Mouse (Mus musculus): Measurements from ENCODE around the gene Nemp1.
A peak's percentile ranks its signal among the peaks of the same experiment; 100 is the strongest.
"Not testable (repeated sequence)": the region's sequence is repeated elsewhere in the genome, so short reads cannot be mapped to it uniquely, and the experiment has no call there.

The Nemp1 gene

GRCm38 (mm10) chr10:127645791-127646190 lies 20.9 kb upstream of the Nemp1 start:
- no peak for DNase-seq

GRCm38 (mm10) chr10:127652906-127653638 lies 13.6 kb upstream of the Nemp1 start:
- DNase-seq = no peak

- no peak for DNase-seq
Measured at GRCm38 (mm10) chr10:127654970-127655579, 11.6 kb upstream of the Nemp1 start.

GRCm38 (mm10) chr10:127657617-127658016 lies 9.1 kb upstream of the Nemp1 start:
- DNase-seq = not testable (repeated sequence)

GRCm38 (mm10) chr10:127658076-127658475 lies 8.6 kb upstream of the Nemp1 start:
- DNase-seq = no peak

- no peak for DNase-seq
Measured at GRCm38 (mm10) chr10:127659551-127659950, 7.2 kb upstream of the Nemp1 start.

GRCm38 (mm10) chr10:127661291-127661914 lies 5.3 kb upstream of the Nemp1 start:
- DNase-seq = no peak

GRCm38 (mm10) chr10:127661915-127662663 lies 4.6 kb upstream of the Nemp1 start:
- DNase-seq = peak; percentile 78

GRCm38 (mm10) chr10:127662666-127663253 lies 3.9 kb upstream of the Nemp1 start:
- DNase-seq = peak; percentile 76

- DNase-seq = peak; percentile 63
Measured at GRCm38 (mm10) chr10:127663590-127663989, 3.1 kb upstream of the Nemp1 start.

- no peak for DNase-seq
Measured at GRCm38 (mm10) chr10:127664166-127664565, 2.5 kb upstream of the Nemp1 start.

GRCm38 (mm10) chr10:127664891-127665290 lies 1.8 kb upstream of the Nemp1 start:
- DNase-seq = no peak

GRCm38 (mm10) chr10:127665366-127666181 lies 1.1 kb upstream of the Nemp1 start:
- peak; percentile 69 for DNase-seq

- DNase-seq = peak; percentile 90
Measured at GRCm38 (mm10) chr10:127667269-127668092, 780 bp downstream of the Nemp1 start.

- DNase-seq = peak; percentile 81
Measured at GRCm38 (mm10) chr10:127668093-127669050, 1.7 kb downstream of the Nemp1 start, which contains the start of gene Nab2. Nab2 (minus strand) TSS chr10:127668568.

GRCm38 (mm10) chr10:127669170-127669569 lies 2.5 kb downstream of the Nemp1 start:
- DNase-seq = peak; percentile 68

GRCm38 (mm10) chr10:127670185-127670584 lies 3.5 kb downstream of the Nemp1 start:
- no peak for DNase-seq

- no peak for DNase-seq
Measured at GRCm38 (mm10) chr10:127671276-127671675, 4.6 kb downstream of the Nemp1 start.

- DNase-seq = peak; percentile 56
Measured at GRCm38 (mm10) chr10:127674046-127674655, 7.5 kb downstream of the Nemp1 start.

All from cerebellum, adult 9-11 months (tissue).